Mouse (Mus musculus) myocyte (in vitro differentiated cells): ENCODE data around the gene Cmtm2b.
"Not testable (repeated sequence)": the region's sequence is repeated elsewhere in the genome, so short reads cannot be mapped to it uniquely, and the experiment has no call there.

Experiments used
- CEBPB ChIP-seq: IDR thresholded peaks from 2 replicates; pipeline ENCODE4 v1.6.1; 2011; ENCODE audit warnings: mild to moderate bottlenecking, moderate library complexity; ENCODE audit not compliant: poor library complexity, insufficient read depth, severe bottlenecking
- E2F4 ChIP-seq: IDR thresholded peaks from one replicate; pipeline ENCODE4 v1.6.1; 2011; ENCODE audit warnings: mild to moderate bottlenecking, control low read depth, moderate library complexity; ENCODE audit not compliant: insufficient read depth
- POLR2A ChIP-seq: IDR thresholded peaks from one replicate; pipeline ENCODE4 v1.6.1; 2011; ENCODE audit warnings: low read depth, mild to moderate bottlenecking, control low read depth, moderate library complexity; ENCODE audit not compliant: insufficient read length

DNA sequence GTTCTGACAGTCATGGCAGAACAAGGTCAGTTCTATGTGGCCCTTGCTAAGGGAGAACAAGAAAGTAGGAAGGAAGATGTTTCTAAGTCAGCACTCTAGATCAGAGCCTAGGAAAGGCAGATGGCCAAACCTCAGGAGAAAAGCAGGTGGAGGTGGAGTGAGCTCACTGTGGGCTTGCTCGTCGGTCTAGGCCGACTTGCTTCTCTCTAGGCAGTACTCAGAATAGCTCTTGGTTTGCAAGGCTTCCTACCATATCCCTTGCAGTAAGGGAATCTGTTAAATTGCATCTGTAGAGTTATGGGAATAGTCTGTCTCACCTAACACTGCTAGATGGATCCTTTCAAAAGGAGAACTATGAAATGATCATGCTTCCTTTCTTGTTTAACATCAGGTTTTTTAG, 10.0 kb upstream of the Cmtm2b start:
- TF ChIP-seq E2F4, POLR2A, CEBPB: not testable (repeated sequence)
